Mouse (Mus musculus): ENCODE measurements around the gene Jag2. TPM values are rescaled to one million over a fixed set of nuclear protein-coding genes. Genes with fewer than 3 reads are reported as not detected.

Gene Jag2
- polyA plus RNA-seq, 1 experiment from 2014 or later = 2.8 TPM

DNA sequence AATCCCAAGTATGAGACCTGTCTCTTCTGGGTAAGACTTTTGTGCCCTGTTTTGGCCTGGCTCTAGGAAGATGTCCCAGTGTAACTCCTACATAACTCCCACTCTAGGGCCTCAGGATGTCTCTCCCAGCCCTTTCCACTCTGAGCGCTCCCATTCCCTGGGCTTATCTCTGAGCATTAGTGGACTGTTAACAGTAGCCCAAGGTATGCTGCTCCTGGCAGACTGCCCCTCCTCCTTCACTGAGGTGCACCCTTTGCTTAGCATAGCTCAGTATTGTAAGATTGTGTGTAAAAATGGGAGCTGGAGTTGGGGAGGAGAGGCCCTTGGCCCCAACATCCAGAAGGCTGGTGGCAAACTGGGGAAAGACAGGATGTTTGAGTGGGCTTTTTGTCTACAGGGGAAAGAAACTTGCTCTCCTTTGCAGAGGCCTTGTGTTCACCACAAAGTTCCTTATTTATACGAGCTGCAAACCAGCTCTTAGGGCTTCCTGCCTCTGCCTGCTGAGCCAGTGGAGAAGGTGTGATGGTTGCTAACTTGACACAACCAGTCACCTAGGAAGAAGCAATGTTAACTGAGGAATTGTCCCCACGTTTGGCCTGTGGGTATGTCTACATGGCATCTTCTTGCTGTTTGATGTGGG, 23.5 kb upstream of the Jag2 start:
- 82% methylated on average over 3 of the region's 3 CpGs for whole genome bisulfite sequencing
- Histone ChIP-seq H3K9me3 (replicated peaks) (no peaks in the 10 kb centered on the region), H3K27ac (replicated peaks) (no peak overlapping the region), H3K4me3 (no peak overlapping the region), H3K36me3 (peaks cover 17% of the 10 kb centered on the region), H3K4me1 (peaks cover 39% of the 10 kb centered on the region), H3K27me3 (ENCODE audit: low read depth, poor library complexity, severe bottlenecking) (peaks cover 18% of the 10 kb centered on the region)
- no peak for DNase-seq (ENCODE audit: low spot score)

DNA sequence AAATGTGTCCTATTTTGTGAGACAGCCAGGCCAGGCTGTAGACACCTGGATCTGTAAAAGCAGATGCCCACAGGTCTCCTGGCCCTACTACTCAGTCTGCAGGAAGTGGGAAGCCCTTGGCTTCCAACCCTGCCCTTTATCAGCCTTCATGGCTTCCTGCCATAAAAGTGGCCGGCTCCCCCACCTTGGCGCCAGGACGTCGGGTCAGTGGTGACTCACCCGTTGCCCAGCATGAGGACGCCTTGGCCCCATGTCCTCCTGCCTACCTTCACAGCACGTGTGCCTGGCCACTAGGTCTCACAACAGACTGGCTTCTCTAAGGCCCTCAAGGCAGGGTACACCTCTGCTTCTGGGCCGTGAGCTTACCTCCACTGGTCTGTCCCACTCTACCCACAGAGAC, 22.9 kb upstream of the Jag2 start:
- Histone ChIP-seq H3K36me3 (peaks cover 12% of the 10 kb centered on the region), H3K4me3 (no peak overlapping the region), H3K27ac (replicated peaks) (no peak overlapping the region), H3K4me1 (peaks cover 45% of the 10 kb centered on the region), H3K9me3 (replicated peaks) (no peaks in the 10 kb centered on the region), H3K27me3 (ENCODE audit: low read depth, poor library complexity, severe bottlenecking) (peaks cover 18% of the 10 kb centered on the region)
- WGBS = 78% methylated on average over 8 of the region's 8 CpGs
- no peak for DNase-seq (ENCODE audit: low spot score)

DNA sequence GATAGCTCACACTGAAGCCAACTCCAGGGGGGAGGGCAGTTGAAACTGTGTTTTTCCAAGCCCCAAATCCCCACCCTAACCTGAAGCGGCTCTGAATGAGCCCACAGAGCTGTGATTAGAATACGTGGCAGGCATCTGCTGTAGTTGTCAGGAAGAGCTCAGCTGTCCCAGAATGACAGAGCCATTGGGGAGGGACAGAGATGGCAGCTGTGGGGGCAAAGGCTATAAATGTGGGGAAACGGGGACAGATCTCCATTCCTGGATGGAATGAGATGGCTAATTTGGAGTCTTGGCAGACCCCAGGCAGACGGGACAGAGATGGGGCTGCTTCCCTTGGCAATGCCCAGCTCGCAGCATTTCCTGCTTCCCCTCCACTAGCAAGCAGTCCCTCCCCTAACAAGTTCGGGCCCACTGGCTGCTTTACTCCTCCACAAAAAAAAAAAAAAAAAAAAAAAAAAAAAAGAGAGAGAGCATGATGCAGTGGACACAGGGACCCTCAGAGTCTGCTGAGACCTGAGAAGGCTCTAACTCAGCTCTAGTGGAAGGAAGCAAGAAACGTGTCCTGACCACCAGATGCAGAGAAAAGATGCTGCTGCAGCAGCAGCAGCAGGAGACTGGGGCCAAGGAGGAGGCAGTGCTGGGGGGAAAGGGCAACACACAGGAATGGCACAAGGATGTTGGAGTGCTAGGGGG, 21.7 kb upstream of the Jag2 start:
- Histone ChIP-seq H3K9me3 (replicated peaks) (no peaks in the 10 kb centered on the region), H3K27me3 (ENCODE audit: low read depth, poor library complexity, severe bottlenecking) (peaks cover 18% of the 10 kb centered on the region), H3K4me3 (peak overlapping the region; percentile 62; the same call in 1 of the 2 replicates), H3K4me1 (peaks cover 45% of the 10 kb centered on the region), H3K36me3 (peaks cover 3% of the 10 kb centered on the region; the same call in 1 of the 2 replicates), H3K27ac (replicated peaks) (peak overlapping the region; percentile 94)
- WGBS = 37% methylated on average over 7 of the region's 7 CpGs
- DNase-seq (ENCODE audit: low spot score) = no peak

DNA sequence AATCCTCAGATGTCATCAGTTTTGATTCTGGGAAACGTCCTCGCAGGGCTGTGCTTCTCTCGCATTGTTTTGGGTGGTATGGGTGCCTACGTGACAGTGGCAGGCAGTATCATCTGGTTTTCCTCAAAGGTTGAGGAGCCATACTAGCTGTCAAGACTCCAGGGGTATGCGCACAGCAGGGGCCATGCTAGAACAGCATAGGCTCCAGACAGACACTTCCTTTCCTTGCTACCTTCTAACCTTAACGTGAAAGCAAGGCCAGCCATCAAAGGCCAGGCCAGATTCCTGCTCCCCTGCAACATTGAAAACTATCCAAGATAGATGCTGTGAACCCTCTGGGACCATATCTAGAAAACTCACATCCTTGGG, 21.2 kb upstream of the Jag2 start:
- H3K4me3 ChIP-seq = peak overlapping the region; percentile 62
- H3K4me1 ChIP-seq = peaks cover 41% of the 10 kb centered on the region
- H3K9me3 ChIP-seq (replicated peaks) = no peaks in the 10 kb centered on the region
- WGBS = 9% methylated on average over 6 of the region's 6 CpGs
- peaks cover 18% of the 10 kb centered on the region for H3K27me3 ChIP-seq (ENCODE audit: low read depth, poor library complexity, severe bottlenecking)
- DNase-seq (ENCODE audit: low spot score) = no peak
- 0 out of 2 replicates have a peak, but pooled peaks cover 3% of the 10 kb centered on the region for H3K36me3 ChIP-seq
- H3K27ac ChIP-seq (replicated peaks) = peak overlapping the region; percentile 94

DNA sequence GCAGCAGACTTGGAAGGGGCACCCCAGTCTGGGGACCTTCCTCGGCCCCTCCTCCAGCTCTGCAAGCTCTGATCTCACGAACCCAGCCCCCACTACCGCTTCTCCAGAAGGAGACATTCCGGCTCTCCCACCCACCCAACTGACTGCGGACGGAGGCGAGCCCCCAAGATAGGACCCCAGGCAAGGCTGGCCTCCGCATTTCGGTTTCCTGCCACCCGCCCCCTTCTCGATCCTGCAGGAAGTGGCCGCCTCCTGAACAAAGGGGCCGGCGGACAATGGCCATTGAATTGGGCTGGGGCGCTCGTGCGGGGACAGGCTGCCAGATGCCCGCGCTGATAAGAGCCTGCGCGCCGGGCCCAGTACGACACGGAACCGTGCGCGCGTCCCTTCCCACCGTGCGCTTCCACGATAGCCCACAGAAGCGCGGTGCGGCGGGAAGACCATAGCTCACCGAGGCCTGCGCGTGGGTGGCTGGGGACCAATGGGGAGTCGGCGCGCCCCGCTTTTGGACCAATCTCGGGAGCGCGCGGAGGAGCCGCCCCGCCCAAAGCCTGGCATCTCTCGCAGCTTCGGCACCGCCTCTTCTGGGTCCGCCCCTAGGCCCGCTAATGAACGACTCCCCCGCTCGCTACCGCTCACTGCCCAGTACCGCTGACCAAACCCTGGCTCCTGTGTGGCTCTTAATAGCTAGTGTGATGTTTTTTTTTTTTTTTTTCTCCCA, 20.6 kb upstream of the Jag2 start:
- H3K27ac ChIP-seq (replicated peaks) = peak overlapping the region; percentile 94
- peak; percentile 90 for DNase-seq (ENCODE audit: low spot score)
- H3K9me3 ChIP-seq (replicated peaks) = no peaks in the 10 kb centered on the region
- H3K27me3 ChIP-seq (ENCODE audit: low read depth, poor library complexity, severe bottlenecking) = peaks cover 18% of the 10 kb centered on the region
- peak overlapping the region; percentile 62 for H3K4me3 ChIP-seq
- H3K4me1 ChIP-seq = peaks cover 41% of the 10 kb centered on the region
- whole genome bisulfite sequencing = under 1% methylated on average over 58 of the region's 58 CpGs
- 0 out of 2 replicates have a peak, but pooled peaks cover 3% of the 10 kb centered on the region for H3K36me3 ChIP-seq

DNA sequence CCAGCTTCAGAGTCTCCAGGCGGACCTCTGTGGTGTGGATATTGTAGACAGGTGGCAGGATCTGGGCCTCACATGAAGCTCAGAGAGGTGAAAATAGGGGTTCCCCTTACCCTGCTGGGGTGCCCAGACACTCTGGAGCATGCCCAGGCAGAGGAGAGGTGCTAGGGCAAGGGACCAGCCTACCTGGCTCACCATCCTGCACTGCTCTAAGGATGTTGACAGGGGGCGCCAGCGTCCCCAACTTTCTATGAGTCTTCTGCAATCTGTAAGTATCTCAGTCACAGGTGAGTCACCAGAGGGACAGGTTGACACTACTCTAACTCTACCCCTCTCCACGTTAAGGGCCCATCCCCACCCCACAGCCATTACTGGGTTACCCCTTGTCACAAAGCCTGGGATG, 17.7 kb upstream of the Jag2 start:
- Histone ChIP-seq H3K27me3 (ENCODE audit: low read depth, poor library complexity, severe bottlenecking) (peaks cover 27% of the 10 kb centered on the region), H3K9me3 (replicated peaks) (no peaks in the 10 kb centered on the region), H3K4me1 (peaks cover 45% of the 10 kb centered on the region), H3K36me3 (no peaks in the 10 kb centered on the region), H3K4me3 (no peak overlapping the region), H3K27ac (replicated peaks) (no peak overlapping the region)
- no peak for DNase-seq (ENCODE audit: low spot score)
- WGBS = 26% methylated on average over 4 of the region's 4 CpGs

DNA sequence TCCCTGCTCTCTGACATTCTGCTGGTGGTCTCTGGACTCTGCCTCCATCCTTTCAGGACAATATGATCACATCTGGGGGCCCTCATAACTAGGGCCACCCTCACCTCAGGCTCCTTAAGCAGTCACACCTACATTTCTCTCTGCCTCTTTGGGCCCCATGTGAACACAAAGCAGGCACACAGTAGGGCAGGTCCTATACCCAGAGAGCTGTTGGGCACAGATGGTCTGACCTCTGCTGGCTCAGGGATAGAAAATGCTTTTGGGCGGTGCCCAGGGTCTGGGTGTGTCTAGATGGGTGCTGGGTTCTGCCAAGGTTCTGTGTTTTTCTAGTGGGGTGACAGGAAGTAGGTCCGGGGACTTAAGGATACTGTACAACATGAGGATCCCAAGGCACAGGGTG, 14.1 kb upstream of the Jag2 start:
- H3K4me1 ChIP-seq = peaks cover 49% of the 10 kb centered on the region
- H3K27me3 ChIP-seq (ENCODE audit: low read depth, poor library complexity, severe bottlenecking) = peaks cover 23% of the 10 kb centered on the region
- H3K4me3 ChIP-seq = no peak overlapping the region
- H3K36me3 ChIP-seq = no peaks in the 10 kb centered on the region
- no peaks in the 10 kb centered on the region for H3K9me3 ChIP-seq (replicated peaks)
- WGBS = 87% methylated on average over 2 of the region's 2 CpGs
- H3K27ac ChIP-seq (replicated peaks) = no peak overlapping the region
- DNase-seq (ENCODE audit: low spot score) = no peak

DNA sequence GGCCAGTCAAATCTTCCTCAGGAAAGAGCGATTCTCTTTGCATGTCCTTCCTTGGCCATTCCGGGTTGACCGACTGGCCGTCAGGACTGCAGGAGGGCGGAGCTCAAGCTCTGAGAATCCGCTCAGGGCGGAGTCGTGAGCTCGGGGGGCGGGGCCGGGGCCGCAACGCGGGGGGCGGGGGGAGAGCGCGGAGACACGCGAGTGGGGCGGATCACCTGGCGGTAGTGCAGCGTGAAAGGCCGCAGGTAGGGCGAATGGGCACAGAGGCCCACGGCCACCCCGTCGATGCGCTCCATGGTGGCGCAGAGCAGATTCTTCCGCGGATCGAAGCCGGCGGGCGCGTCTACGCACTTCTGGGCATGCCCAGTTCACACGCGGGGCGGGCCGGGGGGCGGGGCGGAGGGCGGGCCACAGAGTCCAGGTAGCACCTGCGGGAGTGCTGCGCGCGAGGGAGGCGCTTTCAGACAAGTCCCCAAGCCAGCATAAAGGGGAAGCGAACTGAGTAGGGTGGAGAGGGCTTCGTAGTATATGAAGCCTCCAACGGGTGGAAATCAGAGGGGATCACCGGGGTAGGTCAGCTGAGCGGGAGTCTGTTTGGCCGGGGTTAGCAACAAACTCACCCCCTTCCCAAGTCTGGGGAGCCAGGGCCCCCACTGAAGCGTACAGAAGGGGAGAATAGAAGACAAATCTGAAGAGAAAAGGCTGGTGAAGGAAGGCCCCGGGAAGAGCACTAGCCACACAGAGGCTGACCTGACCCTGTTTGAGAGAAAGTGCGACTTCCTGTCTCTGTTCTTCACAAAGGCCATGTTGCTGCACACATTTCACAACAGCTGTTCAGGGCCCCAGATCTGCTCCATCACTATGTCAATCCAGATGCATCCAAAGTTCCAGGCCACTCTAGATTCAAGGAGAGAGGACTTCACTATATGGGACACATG, 12.5 kb upstream of the Jag2 start, which contains the start of gene Nudt14:
Gene Nudt14 (minus strand): TSS at position 349 of the 938 bp plus-strand sequence.
- peak; percentile 83 for DNase-seq (ENCODE audit: low spot score)
- WGBS = 2% methylated on average over 58 of the region's 58 CpGs
- H3K4me1 ChIP-seq = peaks cover 53% of the 10 kb centered on the region
- peak within 1 kb of the TSS; percentile 95 for H3K27ac ChIP-seq (replicated peaks)
- peak within 1 kb of the TSS; percentile 76 for H3K4me3 ChIP-seq
- no peaks in the 10 kb centered on the region for H3K9me3 ChIP-seq (replicated peaks)
- no peaks in the 10 kb centered on the region for H3K36me3 ChIP-seq
- peaks cover 21% of the 10 kb centered on the region; the same call in 1 of the 2 replicates for H3K27me3 ChIP-seq (ENCODE audit: low read depth, poor library complexity, severe bottlenecking)

DNA sequence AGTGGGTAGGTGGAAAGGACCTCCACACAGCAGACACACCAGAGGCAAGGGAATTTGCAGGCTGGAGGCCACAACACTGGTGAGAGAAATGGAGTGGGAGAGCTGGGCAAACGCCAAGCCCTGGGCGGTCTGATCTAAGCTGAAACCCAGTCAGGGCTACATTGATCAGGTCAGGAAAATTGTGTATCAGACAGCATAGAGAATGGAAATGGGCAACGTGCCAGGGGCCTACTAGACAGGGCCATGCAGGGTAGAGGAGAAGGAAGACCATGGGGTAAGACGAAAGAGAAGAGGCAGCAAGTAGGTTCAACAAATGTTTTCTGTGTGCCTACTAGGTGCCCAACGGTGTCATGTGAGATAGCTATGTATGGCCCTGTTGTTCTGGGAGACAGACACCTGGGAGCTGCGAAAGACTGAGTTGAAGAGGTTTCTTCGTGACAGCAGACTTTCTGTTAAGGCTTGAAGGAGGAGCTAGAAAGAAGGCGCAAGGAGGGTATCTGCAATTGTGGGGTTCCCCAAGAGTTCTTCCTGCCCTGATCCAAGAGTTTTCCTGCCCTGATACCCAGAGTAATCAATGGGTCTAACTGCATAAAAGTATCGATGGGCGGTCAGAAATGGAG, 11.7 kb upstream of the Jag2 start:
- peaks cover 53% of the 10 kb centered on the region for H3K4me1 ChIP-seq
- WGBS = 48% methylated on average over 10 of the region's 10 CpGs
- peak overlapping the region; percentile 76 for H3K4me3 ChIP-seq
- H3K9me3 ChIP-seq (replicated peaks) = no peaks in the 10 kb centered on the region
- H3K36me3 ChIP-seq = no peaks in the 10 kb centered on the region
- H3K27me3 ChIP-seq (ENCODE audit: low read depth, poor library complexity, severe bottlenecking) = peaks cover 21% of the 10 kb centered on the region; the same call in 1 of the 2 replicates
- H3K27ac ChIP-seq (replicated peaks) = peak overlapping the region; percentile 95
- DNase-seq (ENCODE audit: low spot score) = no peak

DNA sequence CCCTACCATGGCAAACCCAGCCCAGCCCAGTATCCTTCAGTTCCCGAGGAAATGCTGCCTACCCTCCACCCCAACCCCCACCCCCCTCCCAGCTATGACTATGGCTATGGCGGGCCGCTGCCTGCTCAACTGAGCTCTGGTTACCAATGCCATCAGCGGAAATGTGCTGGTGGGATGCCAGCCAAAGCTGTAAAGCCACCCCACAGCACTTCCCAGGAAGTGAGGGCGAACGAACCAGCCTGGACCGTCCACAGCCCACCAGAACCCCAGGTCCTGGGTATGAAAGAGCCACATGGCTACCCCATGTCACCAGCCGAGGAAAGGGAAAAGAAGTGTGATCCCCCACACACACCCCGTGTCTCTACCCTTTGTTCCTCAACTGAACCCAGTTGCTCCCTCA, 11.1 kb upstream of the Jag2 start:
- Histone ChIP-seq H3K27me3 (ENCODE audit: low read depth, poor library complexity, severe bottlenecking) (peaks cover 21% of the 10 kb centered on the region; the same call in 1 of the 2 replicates), H3K27ac (replicated peaks) (0 out of 2 replicates have a peak overlapping the region, but pooled peaks have one; percentile 95), H3K9me3 (replicated peaks) (no peaks in the 10 kb centered on the region), H3K4me3 (peak overlapping the region; percentile 76; the same call in 1 of the 2 replicates), H3K4me1 (peaks cover 53% of the 10 kb centered on the region), H3K36me3 (no peaks in the 10 kb centered on the region)
- WGBS = 81% methylated on average over 9 of the region's 9 CpGs
- DNase-seq (ENCODE audit: low spot score) = no peak

DNA sequence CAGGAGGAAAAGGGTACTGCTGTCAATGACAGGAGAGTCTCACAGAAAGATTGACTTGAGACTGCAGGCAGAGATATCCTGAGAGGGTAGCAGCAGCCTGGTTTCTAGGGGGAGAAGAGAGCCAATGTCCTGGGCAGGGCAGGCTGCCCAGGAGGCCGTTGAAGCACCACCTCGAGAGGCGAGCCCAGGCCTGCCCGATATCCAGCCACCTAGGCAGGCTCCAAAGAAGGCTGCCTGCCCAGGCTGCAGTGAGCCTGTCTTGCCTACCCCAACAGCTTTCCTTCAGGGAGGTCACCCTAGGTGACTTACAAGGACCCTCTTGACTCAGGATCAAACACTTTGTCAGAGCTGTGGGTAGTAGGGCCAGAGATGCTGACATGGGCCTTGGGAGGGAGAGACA, 10.7 kb upstream of the Jag2 start:
- no peak overlapping the region for H3K4me3 ChIP-seq
- WGBS = 89% methylated on average over 4 of the region's 4 CpGs
- H3K9me3 ChIP-seq (replicated peaks) = no peaks in the 10 kb centered on the region
- peaks cover 21% of the 10 kb centered on the region; the same call in 1 of the 2 replicates for H3K27me3 ChIP-seq (ENCODE audit: low read depth, poor library complexity, severe bottlenecking)
- H3K36me3 ChIP-seq = no peaks in the 10 kb centered on the region
- H3K27ac ChIP-seq (replicated peaks) = no peak overlapping the region
- H3K4me1 ChIP-seq = peaks cover 53% of the 10 kb centered on the region
- no peak for DNase-seq (ENCODE audit: low spot score)
